Mouse (Mus musculus) embryonic fibroblast, embryonic 13.5 days (primary cell): ENCODE measurements around the gene Scamp5. TPM values are rescaled to one million over a fixed set of nuclear protein-coding genes. Genes with fewer than 3 reads are reported as not detected.

ENCODE experiments used
- H3K27ac ChIP-seq: 2 replicates; pipeline ENCODE4 v1.5.1; 2012; ENCODE audit warnings: low read length, control low read depth, inconsistent platforms; ENCODE audit not compliant: insufficient read depth
- H3K4me1 ChIP-seq: 2 replicates; pipeline ENCODE4 v1.6.1; 2011; ENCODE audit warnings: low read length; ENCODE audit not compliant: control insufficient read depth, insufficient read depth
- H3K4me3 ChIP-seq: 2 replicates; pipeline ENCODE4 v1.5.1; 2011; ENCODE audit warnings: mild to moderate bottlenecking, control low read depth, low read length; ENCODE audit not compliant: insufficient read depth
- CTCF ChIP-seq: IDR thresholded peaks from 2 replicates; pipeline ENCODE4 v1.5.1; 2011; ENCODE audit warnings: mild to moderate bottlenecking, control low read depth, low read length, moderate library complexity, borderline replicate concordance; ENCODE audit not compliant: insufficient read depth
- POLR2A ChIP-seq: IDR thresholded peaks from 2 replicates; pipeline ENCODE4 v1.6.1; 2011; ENCODE audit warnings: low read depth, mild to moderate bottlenecking, control low read depth, low read length, moderate library complexity
- polyA plus RNA-seq: library from polyadenylated mRNA; stranded (reverse); fragments of >200 nt; gene quantifications from 2 replicates; pipeline ENCODE4 v1.2.4, GENCODE M21; 2011; ENCODE audit warnings: low read depth; ENCODE audit not compliant: missing spikeins, insufficient read length

Gene Scamp5
- polyA plus RNA-seq, 1 experiment: 26.1 TPM

DNA sequence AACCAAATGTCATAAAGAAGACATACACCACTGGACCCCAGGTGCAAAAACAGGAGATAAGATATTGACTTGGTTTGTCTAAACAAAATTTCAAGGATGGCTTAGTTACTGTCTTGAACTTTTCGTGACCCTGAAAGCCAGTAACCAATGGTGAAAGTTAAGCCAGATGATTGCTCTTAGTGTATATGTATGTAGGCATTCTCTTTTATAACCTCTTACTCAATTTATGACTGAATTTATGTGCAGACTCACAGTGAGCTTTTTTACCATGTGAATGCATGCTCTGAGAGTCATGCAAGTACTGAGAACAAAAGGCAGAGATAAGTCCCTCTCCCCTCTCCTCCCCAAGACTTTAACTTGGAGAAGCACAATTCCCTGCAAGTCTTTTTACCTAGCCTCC lies 75.0 kb downstream of the Scamp5 start:
- no peak for TF ChIP-seq POLR2A
- no peak for TF ChIP-seq CTCF
- H3K4me1 ChIP-seq: no peaks in the 10 kb centered on the region
- no peak overlapping the region for H3K4me3 ChIP-seq
- no peak overlapping the region for H3K27ac ChIP-seq

Other genes starting within 250 kb of the Scamp5 start
- gene Trcg1, start 231.5 kb downstream of the Scamp5 start, polyA plus RNA-seq: not detected in 2 replicates
- 30.6 and 36.6 TPM in 2 replicates for gene 1700017B05Rik, start 205.4 kb downstream of the Scamp5 start, polyA plus RNA-seq
- 26.6 and 31.0 TPM in 2 replicates for gene Ppcdc, start 27.9 kb downstream of the Scamp5 start, polyA plus RNA-seq
- 0.61 TPM in 1 of 2 replicates, not detected in the other for gene Rpp25, start 36.0 kb upstream of the Scamp5 start, polyA plus RNA-seq
- 252 and 293 TPM in 2 replicates for gene Cox5a, start 53.2 kb upstream of the Scamp5 start, polyA plus RNA-seq
- gene Fam219b, start 69.5 kb upstream of the Scamp5 start, polyA plus RNA-seq: 12.6 and 13.0 TPM in 2 replicates
- gene Mpi, start 84.7 kb upstream of the Scamp5 start, polyA plus RNA-seq: 32.2 and 35.6 TPM in 2 replicates
- 37.0 and 38.2 TPM in 2 replicates for gene Scamp2, start 92.9 kb upstream of the Scamp5 start, polyA plus RNA-seq
- 17.6 and 19.4 TPM in 2 replicates for gene Ulk3, start 121.4 kb upstream of the Scamp5 start, polyA plus RNA-seq
- not detected in 2 replicates for gene Cplx3, start 138.2 kb upstream of the Scamp5 start, polyA plus RNA-seq
- gene Lman1l, start 152.7 kb upstream of the Scamp5 start, polyA plus RNA-seq: not detected in 2 replicates
- 51.2 and 56.2 TPM in 2 replicates for gene Csk, start 185.6 kb upstream of the Scamp5 start, polyA plus RNA-seq
- gene Cyp1a2, start 215.6 kb upstream of the Scamp5 start, polyA plus RNA-seq: not detected in 2 replicates
- gene Cyp1a1, start 219.9 kb upstream of the Scamp5 start, polyA plus RNA-seq: not detected in 2 replicates
- gene Edc3, start 240.5 kb upstream of the Scamp5 start, polyA plus RNA-seq: 16.6 and 19.8 TPM in 2 replicates